Mouse (Mus musculus) midbrain, postnatal 0 days (tissue): ENCODE measurements at regions not wholly inside any gene's neighbourhood (a gene's known extent, or its start where the extent isn't known, plus 50 kb on each side); places are given as distances from the start of the nearest gene placed in this dataset.
"Not testable (repeated sequence)": the region's sequence is repeated elsewhere in the genome, so short reads cannot be mapped to it uniquely, and the experiment has no call there.

Experiments used
- ATAC-seq: fragments of 200-750 bp; cut with Nextera tagmentation; 2 replicates; pipeline ENCODE4 v1.8.0; 2017; ENCODE audit warnings: moderate number of reproducible peaks, mild to moderate bottlenecking, moderate TSS enrichment, moderate library complexity; ENCODE audit not compliant: low FRiP score
- DNase-seq: peaks from one replicate; pipeline ENCODE4 v3.0.0-alpha.2; 2015; ENCODE audit warnings: low spot score
- H3K27ac ChIP-seq: fragments of 300-500 bp; sonication (generic); 2 replicates; pipeline ENCODE4 v1.5.1; 2014; ENCODE audit warnings: low read depth, mild to moderate bottlenecking, low read length, mixed read lengths
- H3K27me3 ChIP-seq: fragments of 300-500 bp; sonication (generic); 2 replicates; pipeline ENCODE4 v1.6.1; 2014; ENCODE audit warnings: low read length, control low read depth, mixed read lengths; ENCODE audit not compliant: insufficient read depth
- H3K36me3 ChIP-seq: fragments of 300-500 bp; sonication (generic); 2 replicates; pipeline ENCODE4 v1.6.1; 2014; ENCODE audit warnings: low read length, control low read depth, mixed read lengths; ENCODE audit not compliant: insufficient read depth
- H3K4me1 ChIP-seq: fragments of 300-500 bp; sonication (generic); 2 replicates; pipeline ENCODE4 v1.6.1; 2014; ENCODE audit warnings: mild to moderate bottlenecking, control low read depth, antibody characterized with exemption, low read length, mixed read lengths; ENCODE audit not compliant: insufficient read depth
- H3K4me2 ChIP-seq: fragments of 300-500 bp; sonication (generic); 2 replicates; pipeline ENCODE4 v1.6.1; 2014; ENCODE audit warnings: low read depth, mild to moderate bottlenecking, low read length, mixed read lengths; ENCODE audit not compliant: poor library complexity, severe bottlenecking
- H3K4me3 ChIP-seq: fragments of 300-500 bp; sonication (generic); 2 replicates; pipeline ENCODE4 v1.5.1; 2014; ENCODE audit warnings: low read depth, mild to moderate bottlenecking, low read length, moderate library complexity
- H3K9ac ChIP-seq: fragments of 300-500 bp; sonication (generic); replicated peaks from 2 replicates; pipeline ENCODE4 v1.6.1; 2014; ENCODE audit warnings: mild to moderate bottlenecking, low read length, moderate library complexity, mixed read lengths; ENCODE audit not compliant: poor library complexity, severe bottlenecking
- H3K9me3 ChIP-seq: fragments of 300-500 bp; sonication (generic); 2 replicates; pipeline ENCODE4 v1.6.1; 2016; ENCODE audit warnings: low read length, control low read depth
- CTCF ChIP-seq: IDR thresholded peaks from 2 replicates; pipeline ENCODE4 v1.5.1; 2016; ENCODE audit warnings: antibody characterized with exemption, mild to moderate bottlenecking
- WGBS: fragments of 180-500 bp; shearing (Covaris S2); extraction: QIAGEN DNeasy Blood & Tissue Kit; methylation state at CpG from one replicate; pipeline ENCODE4 v1.1.7; 2014; 5-methylcytosine and 5-hydroxymethylcytosine counted together

DNA sequence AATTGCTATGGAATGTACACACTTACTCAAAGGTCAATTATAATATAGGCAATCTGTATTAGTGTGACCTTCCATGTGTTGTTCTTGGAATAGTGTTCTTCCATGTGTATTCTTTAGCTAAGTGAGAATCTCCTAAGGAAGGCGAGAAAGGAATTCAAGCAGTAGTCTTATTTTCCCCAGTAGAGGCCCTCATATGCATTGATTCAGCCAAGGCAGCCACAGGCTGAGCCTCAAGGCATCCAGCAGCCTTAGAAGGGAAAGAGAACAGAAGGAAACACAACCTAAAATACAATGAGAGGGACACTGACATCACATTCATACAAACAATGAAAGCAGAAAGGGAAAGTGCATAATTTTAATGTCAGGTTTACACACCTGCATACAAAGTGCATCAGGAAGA lies 541.4 kb upstream of the Got2 start:
- peak; percentile 63 for DNase-seq

DNA sequence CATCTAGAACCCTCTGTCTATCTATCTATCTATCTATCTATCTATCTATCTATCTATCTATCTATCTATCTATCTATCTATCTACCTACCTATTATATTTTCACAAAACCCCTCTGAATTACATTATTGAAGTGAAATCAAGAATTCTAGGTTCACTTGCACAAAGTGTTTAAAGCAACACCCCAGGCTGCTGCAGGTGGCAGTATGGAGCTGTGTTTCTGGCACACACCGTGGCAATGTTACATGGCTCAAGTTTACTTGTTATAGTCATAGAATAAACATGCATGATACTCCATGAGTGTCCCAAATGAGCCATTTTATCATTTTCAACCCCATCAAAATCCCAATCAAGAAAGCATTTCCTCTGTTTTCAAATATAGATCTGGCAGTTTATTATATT lies 538.6 kb upstream of the Got2 start:
- ATAC-seq = no peak
- no peaks in the 10 kb centered on the region for H3K9me3 ChIP-seq
- TF ChIP-seq CTCF = peak; percentile 69

More for the DNA sequence above, 541.4 kb upstream of the Got2 start:
- Histone ChIP-seq H3K27ac (no peak overlapping the region), H3K4me3 (no peak overlapping the region), H3K9ac (no peak overlapping the region), H3K27me3 (no peaks in the 10 kb centered on the region), H3K4me1 (no peaks in the 10 kb centered on the region), H3K9me3 (no peaks in the 10 kb centered on the region), H3K36me3 (no peaks in the 10 kb centered on the region), H3K4me2 (no peak overlapping the region)
- peak; percentile 73 for TF ChIP-seq CTCF
- no peak for ATAC-seq
- WGBS = 41% methylated on average over 1 of the region's 1 CpGs

DNA sequence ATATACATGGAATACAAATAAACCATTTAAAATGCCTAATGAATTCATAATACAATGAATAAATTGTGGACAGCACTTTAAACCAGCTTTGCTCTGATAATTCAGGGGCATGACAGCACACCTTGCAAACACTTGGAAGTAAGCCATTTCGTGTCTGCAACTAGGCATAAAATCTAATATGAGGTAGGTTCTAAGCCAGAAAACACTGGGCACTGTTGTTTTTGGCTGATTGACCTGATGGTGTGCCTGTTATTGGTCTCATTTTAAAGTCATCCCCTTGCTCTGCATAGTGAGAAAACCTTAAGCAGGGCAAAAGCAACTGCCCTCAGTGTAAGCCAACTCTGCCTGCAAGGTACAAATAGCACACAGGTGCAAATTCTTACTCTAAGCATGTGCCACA lies 521.3 kb upstream of the Got2 start:
- H3K27ac ChIP-seq = no peak overlapping the region
- no peak for TF ChIP-seq CTCF
- WGBS = 75% methylated on average over 1 of the region's 1 CpGs

More for the DNA sequence above, 538.6 kb upstream of the Got2 start:
- WGBS = 54% methylated on average over 1 of the region's 1 CpGs
- Histone ChIP-seq H3K4me2 (no peak overlapping the region), H3K9ac (no peak overlapping the region), H3K27ac (no peak overlapping the region), H3K4me3 (no peak overlapping the region), H3K4me1 (no peaks in the 10 kb centered on the region), H3K36me3 (no peaks in the 10 kb centered on the region), H3K27me3 (no peaks in the 10 kb centered on the region)
- peak; percentile 62 for DNase-seq

DNA sequence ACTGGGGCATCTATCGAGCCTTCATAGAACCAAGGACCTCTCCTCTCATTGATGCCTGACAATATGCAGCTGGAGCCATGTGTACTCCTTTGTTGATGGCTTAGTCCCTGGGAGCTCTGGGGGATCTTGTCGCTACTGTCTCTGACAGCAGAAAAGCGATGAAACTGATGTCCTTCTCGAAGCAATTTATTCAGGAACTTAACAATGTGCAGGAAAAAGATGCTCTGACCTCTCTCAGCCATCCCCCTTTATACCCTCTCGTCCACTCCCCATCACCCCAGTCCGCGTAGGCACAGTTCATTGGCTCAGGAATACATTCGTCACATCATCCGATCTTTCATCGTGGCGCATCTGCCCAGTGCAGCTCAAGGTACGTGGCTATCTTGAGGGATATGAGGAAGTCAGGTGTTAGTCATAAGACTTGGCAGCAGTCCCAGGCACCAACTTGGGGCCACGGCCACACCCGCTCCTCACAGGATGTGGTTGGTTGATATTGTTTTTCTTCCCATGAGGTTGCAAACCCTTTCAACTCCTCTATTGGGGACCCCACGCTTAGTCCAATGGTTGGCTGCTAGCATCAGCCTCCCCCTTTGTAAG lies 516.3 kb upstream of the Got2 start:
- Histone ChIP-seq H3K4me3 (no peak overlapping the region), H3K9ac (no peak overlapping the region), H3K27ac (no peak overlapping the region), H3K4me1 (no peaks in the 10 kb centered on the region), H3K36me3 (no peaks in the 10 kb centered on the region), H3K9me3 (no peaks in the 10 kb centered on the region), H3K4me2 (no peak overlapping the region), H3K27me3 (no peaks in the 10 kb centered on the region)
- no peak for TF ChIP-seq CTCF
- no peak for DNase-seq
- ATAC-seq = no peak
- 93% methylated on average over 15 of the region's 15 CpGs for WGBS

More for the DNA sequence above, 521.3 kb upstream of the Got2 start:
- H3K36me3 ChIP-seq = no peaks in the 10 kb centered on the region
- no peaks in the 10 kb centered on the region for H3K9me3 ChIP-seq
- no peak overlapping the region for H3K4me3 ChIP-seq
- H3K4me1 ChIP-seq = no peaks in the 10 kb centered on the region
- DNase-seq (peak; percentile 10), ATAC-seq (no peak)
- no peak overlapping the region for H3K9ac ChIP-seq
- no peaks in the 10 kb centered on the region for H3K27me3 ChIP-seq
- H3K4me2 ChIP-seq = no peak overlapping the region

DNA sequence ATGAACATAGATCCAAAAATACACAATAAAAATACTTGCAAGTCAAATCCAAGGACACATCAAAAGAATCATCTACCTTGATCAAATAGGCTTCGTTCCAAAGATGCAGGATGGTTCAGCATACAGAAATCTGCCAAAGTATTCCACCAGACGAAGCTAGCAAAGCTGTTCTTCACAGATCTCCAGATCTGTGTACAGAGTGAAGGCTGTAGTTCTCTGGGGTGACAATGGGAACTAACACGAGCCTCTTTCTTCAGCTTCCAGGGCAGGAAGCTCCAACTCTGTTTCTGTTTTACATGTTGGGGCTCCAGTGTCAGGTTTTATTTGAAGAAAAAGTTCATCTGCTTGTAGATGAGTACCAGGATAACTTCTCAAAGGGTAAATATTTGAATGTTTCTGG lies 515.3 kb upstream of the Got2 start:
- Histone ChIP-seq H3K27me3 (no peaks in the 10 kb centered on the region), H3K36me3 (no peaks in the 10 kb centered on the region), H3K27ac (no peak overlapping the region), H3K9ac (no peak overlapping the region), H3K4me3 (no peak overlapping the region), H3K4me1 (no peaks in the 10 kb centered on the region), H3K4me2 (no peak overlapping the region), H3K9me3 (no peaks in the 10 kb centered on the region)
- TF ChIP-seq CTCF = no peak
- no peak for ATAC-seq
- WGBS = 62% methylated on average over 3 of the region's 3 CpGs
- DNase-seq = no peak

DNA sequence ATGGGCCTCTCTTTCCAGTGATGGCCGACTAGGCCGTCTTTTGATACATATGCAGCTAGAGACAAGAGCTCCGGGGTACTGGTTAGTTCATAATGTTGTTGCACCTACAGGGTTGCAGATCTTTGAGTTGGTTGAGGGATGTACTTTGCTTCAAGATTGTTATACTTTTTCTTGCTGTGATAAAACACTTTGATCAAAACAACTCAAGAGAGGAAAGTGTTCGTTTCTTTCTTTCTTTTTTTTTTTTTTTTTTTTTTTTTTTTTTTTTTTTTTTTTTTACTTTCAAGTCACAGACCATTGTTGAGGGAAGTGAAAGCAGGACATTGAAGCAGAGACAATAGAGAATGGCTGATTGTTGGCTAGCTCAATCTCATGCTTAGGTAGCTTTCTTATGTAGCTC lies 511.0 kb upstream of the Got2 start:
- H3K27me3 ChIP-seq, H3K4me2 ChIP-seq, H3K27ac ChIP-seq, H3K9ac ChIP-seq, ATAC-seq, H3K36me3 ChIP-seq, H3K4me3 ChIP-seq, DNase-seq, H3K9me3 ChIP-seq, H3K4me1 ChIP-seq: not testable (repeated sequence)
- 89% methylated on average over 4 of the region's 4 CpGs for WGBS
